Mouse (Mus musculus) embryo, embryonic 11 days (tissue): ENCODE data around the gene Rab34.
A peak's percentile ranks its signal among the peaks of the same experiment; 100 is the strongest.
"Not testable (repeated sequence)": the region's sequence is repeated elsewhere in the genome, so short reads cannot be mapped to it uniquely, and the experiment has no call there.

Experiments
- DNase-seq: peaks from one replicate; pipeline ENCODE4 v3.0.0-alpha.2; 2015

Rab34 gene

DNA sequence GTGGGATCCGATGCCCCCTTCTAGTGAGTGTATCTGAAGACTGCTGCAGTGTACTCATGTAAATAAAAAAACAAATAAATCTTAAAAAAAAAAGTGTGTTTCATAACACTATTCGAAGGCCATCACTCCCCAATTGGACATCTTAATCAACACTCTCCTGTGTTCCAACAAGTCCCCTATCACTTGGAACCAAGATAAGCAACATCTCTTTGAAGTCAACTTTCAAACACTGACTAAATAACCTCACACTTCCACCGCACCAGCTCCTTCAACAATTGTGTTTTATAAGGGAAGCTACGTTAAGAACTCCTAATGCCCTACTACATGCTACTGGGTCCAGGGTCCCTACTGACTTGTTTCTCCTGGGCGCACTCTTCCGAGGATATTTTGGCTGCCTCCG is 5.8 kb upstream of the Rab34 start:
- DNase-seq: no peak

DNA sequence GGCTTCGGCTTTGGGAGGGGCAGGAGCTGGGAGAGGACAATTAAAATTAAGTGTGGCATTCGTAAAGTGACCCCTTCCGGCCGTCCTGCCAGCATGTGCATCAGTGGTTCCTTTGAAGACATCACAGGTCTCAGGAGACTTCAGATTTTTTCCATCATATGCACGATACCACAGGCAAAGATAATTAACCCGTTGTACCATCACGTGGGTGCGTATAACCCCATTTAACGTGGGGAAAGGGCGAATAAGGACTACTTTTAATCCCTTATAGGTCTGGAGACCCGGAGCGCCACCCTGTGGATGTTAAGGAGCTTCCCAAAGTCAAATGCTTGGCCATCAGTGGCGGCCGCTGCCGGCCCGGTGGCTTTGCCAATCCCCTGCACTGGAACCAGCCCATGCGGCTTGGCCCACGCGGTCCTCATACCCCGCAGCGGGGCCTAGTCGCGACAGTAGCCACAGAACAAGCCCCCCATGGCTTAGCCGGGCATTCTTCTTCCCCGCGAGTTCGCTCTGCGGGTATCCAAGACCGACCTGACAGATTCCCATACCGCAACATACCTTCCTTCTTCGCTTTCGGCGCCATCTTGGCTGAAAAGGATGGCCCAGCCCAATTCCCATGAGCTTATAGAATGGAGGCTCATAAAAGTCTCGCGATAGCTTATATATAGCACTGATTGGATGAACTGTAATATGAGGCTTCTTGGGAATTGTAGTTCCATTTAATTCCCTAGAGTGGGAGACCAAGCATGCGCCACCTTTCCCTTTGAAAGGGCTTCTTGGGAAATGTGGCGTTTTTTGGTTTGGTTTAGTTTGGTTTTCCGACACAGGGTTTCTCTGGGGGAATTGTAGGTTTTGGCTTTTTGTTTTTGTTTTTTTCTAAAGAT is 5.0 kb upstream of the Rab34 start, which contains the start of gene Rpl23a:
Rpl23a (minus strand) TSS at position 624 of the 884 bp plus-strand sequence.
- peak; percentile 95 for DNase-seq

DNA sequence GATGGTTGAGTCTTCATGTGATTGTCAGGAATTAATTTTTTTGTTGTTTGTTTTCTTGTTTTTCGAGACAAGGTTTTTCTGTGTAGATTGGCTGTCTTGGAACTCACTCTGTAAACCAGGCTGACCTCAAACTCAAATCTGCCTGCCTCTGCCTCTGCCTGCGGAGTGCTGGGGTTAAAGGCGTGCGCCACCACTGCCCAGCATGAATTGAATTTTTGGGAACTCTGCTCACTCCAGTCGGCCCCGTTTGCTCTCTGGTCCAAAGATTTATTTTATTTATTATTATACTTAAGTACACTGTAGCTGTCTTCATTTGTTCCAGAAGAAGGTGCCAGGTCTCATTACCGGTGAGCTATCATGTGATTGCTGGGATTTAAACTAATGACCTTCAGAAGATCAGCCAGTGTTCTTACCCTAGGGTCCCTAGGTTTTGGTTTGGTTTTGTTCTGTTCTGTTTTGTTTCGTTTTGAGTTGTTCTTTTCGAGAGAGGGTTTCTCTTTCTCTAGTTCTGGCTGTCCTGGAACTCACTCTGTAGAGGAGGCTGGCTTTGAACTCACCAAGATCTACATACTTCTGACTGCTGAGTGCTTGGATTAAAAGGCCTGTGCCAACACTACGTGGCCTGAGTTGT is 4.2 kb upstream of the Rab34 start:
- no peak for DNase-seq

DNA sequence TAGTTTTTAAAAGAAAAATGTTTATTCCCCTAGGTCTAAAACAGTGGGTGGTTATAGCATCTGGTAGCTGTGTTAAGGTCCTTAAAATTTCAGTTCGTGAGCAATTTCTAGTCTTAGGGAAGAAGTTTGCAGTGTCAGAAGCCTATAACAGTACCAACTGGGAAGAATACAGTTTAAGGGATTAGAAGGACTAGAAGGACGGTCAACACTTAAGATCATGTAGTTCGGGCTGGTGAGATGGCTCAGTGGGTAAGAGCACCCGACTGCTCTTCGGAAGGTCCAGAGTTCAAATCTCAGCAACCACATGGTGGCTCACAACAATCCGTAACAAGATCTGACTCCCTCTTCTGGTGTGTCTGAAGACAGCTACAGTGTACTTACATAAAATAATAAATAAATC is 3.5 kb upstream of the Rab34 start:
- not testable (repeated sequence) for DNase-seq

GRCm38 (mm10) chr11:78189234-78190040 is 1.2 kb downstream of the Rab34 start:
- peak; percentile 94 for DNase-seq

- DNase-seq: no peak
Observed at GRCm38 (mm10) chr11:78190041-78190440, 1.8 kb downstream of the Rab34 start.

- DNase-seq: no peak
Observed at GRCm38 (mm10) chr11:78193113-78193512, 4.9 kb downstream of the Rab34 start, which contains the start of gene Proca1. Gene Proca1 (plus strand): TSS chr11:78193392.

GRCm38 (mm10) chr11:78194411-78195100 is 6.3 kb downstream of the Rab34 start:
- peak; percentile 81 for DNase-seq

GRCm38 (mm10) chr11:78195101-78195863 is 7.1 kb downstream of the Rab34 start:
- no peak for DNase-seq

DNA sequence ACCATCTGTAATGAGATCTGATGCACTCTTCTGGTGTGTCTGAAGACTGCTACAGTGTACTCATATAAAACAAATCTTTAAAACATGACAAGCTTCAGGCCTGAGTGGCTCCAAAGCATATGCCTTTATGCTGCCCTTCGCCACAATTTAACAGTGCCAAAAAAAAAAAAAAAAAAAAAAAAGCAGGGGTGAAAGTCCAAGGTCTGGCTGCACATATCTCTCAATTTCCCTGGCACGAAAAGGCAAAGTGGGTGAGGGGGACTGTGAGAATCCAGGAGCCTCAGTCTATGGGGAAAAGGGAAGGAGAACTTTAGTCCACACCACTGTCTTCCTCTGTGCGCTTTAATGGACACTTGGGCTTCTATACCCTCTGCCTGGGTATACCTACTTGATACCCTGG is 14.1 kb downstream of the Rab34 start:
- no peak for DNase-seq

- DNase-seq: no peak
Observed at GRCm38 (mm10) chr11:78204287-78204686, 16.1 kb downstream of the Rab34 start.

- DNase-seq: peak; percentile 26
Observed at GRCm38 (mm10) chr11:78205361-78206206, 17.4 kb downstream of the Rab34 start.

- no peak for DNase-seq
Observed at GRCm38 (mm10) chr11:78207190-78207589, 19.0 kb downstream of the Rab34 start.

GRCm38 (mm10) chr11:78209886-78210285 is 21.7 kb downstream of the Rab34 start:
- DNase-seq: no peak

GRCm38 (mm10) chr11:78210615-78211014 is 22.4 kb downstream of the Rab34 start:
- DNase-seq: no peak

- DNase-seq: no peak
Observed at GRCm38 (mm10) chr11:78211513-78211912, 23.3 kb downstream of the Rab34 start.

- DNase-seq: no peak
Observed at GRCm38 (mm10) chr11:78213086-78213817, 25.0 kb downstream of the Rab34 start.

DNA sequence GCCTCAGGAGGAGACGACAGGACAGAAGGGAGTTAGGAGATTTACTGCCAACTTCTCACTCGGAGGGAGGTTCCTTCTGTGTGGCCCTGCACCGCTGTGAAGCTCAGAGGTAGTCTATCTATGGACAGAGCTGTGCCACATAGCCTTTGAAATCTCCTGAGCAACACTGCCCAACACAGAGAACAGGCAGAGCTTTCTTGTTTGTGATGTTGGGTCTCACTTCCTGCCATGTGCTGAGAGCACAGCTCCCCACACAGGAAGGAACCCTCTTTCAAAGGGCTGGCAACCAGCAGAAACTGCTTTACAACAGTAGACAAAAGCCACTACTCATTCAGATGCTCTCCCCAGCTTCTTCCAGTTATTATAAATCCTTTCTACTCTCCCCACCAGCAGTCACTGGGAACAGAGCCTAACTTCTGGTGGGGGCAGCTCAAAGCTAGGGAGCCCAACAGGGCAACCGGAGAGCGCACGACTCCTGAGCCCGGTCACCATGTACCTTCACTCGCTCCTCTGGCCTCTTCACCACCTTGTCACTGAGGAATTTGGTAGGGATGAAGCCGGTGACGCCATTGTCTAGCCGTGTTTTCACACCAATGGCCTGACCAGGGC is 27.6 kb downstream of the Rab34 start:
- DNase-seq: no peak

GRCm38 (mm10) chr11:78223586-78223985 is 35.4 kb downstream of the Rab34 start:
- no peak for DNase-seq

DNA sequence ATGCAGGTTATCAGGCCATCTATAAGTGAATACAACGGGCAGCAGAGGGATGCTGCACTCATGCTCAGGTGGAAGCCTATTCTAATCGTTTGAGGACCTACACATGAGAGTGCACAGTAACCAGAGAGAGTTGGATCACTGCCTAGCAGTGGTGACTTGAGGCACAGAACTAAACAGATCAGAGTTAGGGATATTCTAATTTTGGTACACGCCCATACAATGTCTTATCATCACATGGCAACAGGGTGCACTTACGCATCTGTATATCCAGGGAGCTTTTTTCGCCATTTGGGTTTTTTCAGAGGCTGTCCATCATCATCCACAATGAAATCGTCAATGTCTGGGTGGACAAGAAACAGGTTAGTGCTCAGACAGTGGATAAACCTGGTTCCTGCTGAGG is 43.3 kb downstream of the Rab34 start:
- DNase-seq: no peak
